Mouse (Mus musculus) midbrain, embryonic 16.5 days (tissue): Measurements from ENCODE around the gene Cadm1. TPM values are rescaled to one million over a fixed set of nuclear protein-coding genes. Genes with fewer than 3 reads are reported as not detected.

Experiments
- ATAC-seq: fragments of 200-750 bp; cut with Nextera tagmentation; 2 replicates; pipeline ENCODE4 v1.8.0; 2017; ENCODE audit warnings: moderate TSS enrichment
- H3K27ac ChIP-seq: fragments of 300-500 bp; sonication (generic); 2 replicates; pipeline ENCODE4 v1.5.1; 2014; ENCODE audit warnings: mild to moderate bottlenecking, low read length, mixed read lengths
- H3K27me3 ChIP-seq: fragments of 300-500 bp; sonication (generic); 2 replicates; pipeline ENCODE4 v1.6.1; 2014; ENCODE audit warnings: low read depth, low read length, mixed read lengths; ENCODE audit not compliant: control insufficient read depth, insufficient read depth
- H3K36me3 ChIP-seq: fragments of 300-500 bp; sonication (generic); 2 replicates; pipeline ENCODE4 v1.6.1; 2014; ENCODE audit warnings: mild to moderate bottlenecking, low read length, moderate library complexity, mixed read lengths; ENCODE audit not compliant: control insufficient read depth, insufficient read depth
- H3K4me1 ChIP-seq: fragments of 300-500 bp; sonication (generic); 2 replicates; pipeline ENCODE4 v1.6.1; 2014; ENCODE audit warnings: mild to moderate bottlenecking, low read length, mixed read lengths; ENCODE audit not compliant: control insufficient read depth, insufficient read depth
- H3K4me2 ChIP-seq: fragments of 300-500 bp; sonication (generic); 2 replicates; pipeline ENCODE4 v1.6.1; 2014; ENCODE audit warnings: mild to moderate bottlenecking, low read length, mixed read lengths
- H3K4me3 ChIP-seq: fragments of 300-500 bp; sonication (generic); 2 replicates; pipeline ENCODE4 v1.5.1; 2014; ENCODE audit warnings: low read depth, mild to moderate bottlenecking, low read length, moderate library complexity, mixed read lengths
- H3K9ac ChIP-seq: fragments of 300-500 bp; sonication (generic); 2 replicates; pipeline ENCODE4 v1.6.1; 2014; ENCODE audit warnings: low read depth, low read length, mixed read lengths
- H3K9me3 ChIP-seq: fragments of 300-500 bp; sonication (generic); replicated peaks from 2 replicates; pipeline ENCODE4 v1.6.1; 2014; ENCODE audit warnings: mild to moderate bottlenecking, low read length, mixed read lengths; ENCODE audit not compliant: control insufficient read depth, poor library complexity, severe bottlenecking
- WGBS: fragments of 180-500 bp; shearing (Covaris S2); extraction: QIAGEN DNeasy Blood & Tissue Kit; methylation state at CpG from one replicate; pipeline ENCODE4 v1.1.7; 2014; 5-methylcytosine and 5-hydroxymethylcytosine counted together
- polyA plus RNA-seq: library from polyadenylated mRNA; unstranded; fragments of >200 nt; fragmentation: Nextera tagmentation; extraction: Ambion mirVana; gene quantifications from 2 replicates; pipeline ENCODE4 v1.2.1, GENCODE M21; 2015

The Cadm1 gene
- polyA plus RNA-seq, 1 experiment from 2014 or later, result 332 TPM

GRCm38 (mm10) chr9:47608921-47609320 is 78.9 kb downstream of the Cadm1 start:
- no peaks in the 10 kb centered on the region for H3K36me3 ChIP-seq
- H3K9ac ChIP-seq, result no peak overlapping the region
- H3K27ac ChIP-seq, result peak overlapping the region; percentile 18; the same call in 1 of the 2 replicates
- no peak overlapping the region for H3K4me2 ChIP-seq
- H3K9me3 ChIP-seq, result no peaks in the 10 kb centered on the region
- peaks cover 31% of the 10 kb centered on the region for H3K4me1 ChIP-seq
- no peak for ATAC-seq
- WGBS, result 24% methylated on average over 6 of the region's 6 CpGs
- H3K4me3 ChIP-seq, result no peak overlapping the region
- no peaks in the 10 kb centered on the region for H3K27me3 ChIP-seq

- Histone ChIP-seq H3K4me2 (no peak overlapping the region), H3K27ac (no peak overlapping the region; the same call in 1 of the 2 replicates), H3K36me3 (no peaks in the 10 kb centered on the region), H3K9me3 (no peaks in the 10 kb centered on the region), H3K27me3 (no peaks in the 10 kb centered on the region), H3K4me3 (no peak overlapping the region), H3K4me1 (peaks cover 31% of the 10 kb centered on the region), H3K9ac (no peak overlapping the region)
- ATAC-seq, result no peak
- WGBS, result 26% methylated on average over 4 of the region's 4 CpGs
These were observed 79.5 kb downstream of the Cadm1 start for GRCm38 (mm10) chr9:47609443-47609842.

GRCm38 (mm10) chr9:47610316-47610715 is 80.3 kb downstream of the Cadm1 start:
- no peak overlapping the region for H3K4me2 ChIP-seq
- H3K9me3 ChIP-seq, result no peaks in the 10 kb centered on the region
- H3K36me3 ChIP-seq, result no peaks in the 10 kb centered on the region
- no peak overlapping the region for H3K27ac ChIP-seq
- peaks cover 31% of the 10 kb centered on the region for H3K4me1 ChIP-seq
- no peak overlapping the region for H3K9ac ChIP-seq
- H3K4me3 ChIP-seq, result no peak overlapping the region
- no peaks in the 10 kb centered on the region for H3K27me3 ChIP-seq
- 80% methylated on average over 11 of the region's 11 CpGs for WGBS
- ATAC-seq, result no peak

- Histone ChIP-seq H3K36me3 (no peaks in the 10 kb centered on the region), H3K27ac (no peak overlapping the region), H3K9ac (no peak overlapping the region), H3K4me3 (no peak overlapping the region), H3K4me2 (no peak overlapping the region), H3K4me1 (peaks cover 49% of the 10 kb centered on the region), H3K27me3 (no peaks in the 10 kb centered on the region), H3K9me3 (no peaks in the 10 kb centered on the region)
- WGBS, result 83% methylated on average over 13 of the region's 13 CpGs
- no peak for ATAC-seq
These were observed 83.0 kb downstream of the Cadm1 start for GRCm38 (mm10) chr9:47612894-47613412.

DNA sequence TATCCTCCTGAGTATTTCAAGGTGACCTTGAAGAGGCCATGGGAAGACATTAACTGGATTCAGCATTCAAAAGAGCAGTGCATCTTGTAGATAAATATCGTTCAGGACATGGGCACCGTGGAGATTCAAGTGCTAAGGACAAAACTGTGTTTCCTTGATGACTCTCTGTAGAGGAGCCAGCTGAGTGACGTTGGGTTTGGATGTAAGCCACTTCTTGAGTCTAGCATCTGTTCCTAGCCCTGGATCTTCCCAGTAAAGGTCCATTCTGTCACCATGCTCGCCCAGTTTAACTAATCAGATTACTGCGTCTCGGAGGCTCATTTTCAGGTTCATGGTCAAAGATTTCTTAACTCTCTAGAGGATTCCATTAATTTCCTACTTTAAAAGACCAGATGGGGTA is 85.1 kb downstream of the Cadm1 start:
- H3K27me3 ChIP-seq, result no peaks in the 10 kb centered on the region
- no peak for ATAC-seq
- H3K27ac ChIP-seq, result no peak overlapping the region
- peaks cover 39% of the 10 kb centered on the region for H3K4me1 ChIP-seq
- H3K4me2 ChIP-seq, result no peak overlapping the region
- H3K36me3 ChIP-seq, result no peaks in the 10 kb centered on the region
- H3K9ac ChIP-seq, result no peak overlapping the region
- WGBS, result 63% methylated on average over 6 of the region's 6 CpGs
- H3K4me3 ChIP-seq, result no peak overlapping the region
- H3K9me3 ChIP-seq, result no peaks in the 10 kb centered on the region

GRCm38 (mm10) chr9:47616391-47616790 is 86.4 kb downstream of the Cadm1 start:
- no peak overlapping the region for H3K4me3 ChIP-seq
- peaks cover 33% of the 10 kb centered on the region for H3K4me1 ChIP-seq
- ATAC-seq, result no peak
- no peak overlapping the region for H3K9ac ChIP-seq
- no peak overlapping the region for H3K4me2 ChIP-seq
- no peaks in the 10 kb centered on the region for H3K9me3 ChIP-seq
- no peaks in the 10 kb centered on the region for H3K36me3 ChIP-seq
- H3K27me3 ChIP-seq, result no peaks in the 10 kb centered on the region
- H3K27ac ChIP-seq, result no peak overlapping the region
- WGBS, result 68% methylated on average over 4 of the region's 4 CpGs

DNA sequence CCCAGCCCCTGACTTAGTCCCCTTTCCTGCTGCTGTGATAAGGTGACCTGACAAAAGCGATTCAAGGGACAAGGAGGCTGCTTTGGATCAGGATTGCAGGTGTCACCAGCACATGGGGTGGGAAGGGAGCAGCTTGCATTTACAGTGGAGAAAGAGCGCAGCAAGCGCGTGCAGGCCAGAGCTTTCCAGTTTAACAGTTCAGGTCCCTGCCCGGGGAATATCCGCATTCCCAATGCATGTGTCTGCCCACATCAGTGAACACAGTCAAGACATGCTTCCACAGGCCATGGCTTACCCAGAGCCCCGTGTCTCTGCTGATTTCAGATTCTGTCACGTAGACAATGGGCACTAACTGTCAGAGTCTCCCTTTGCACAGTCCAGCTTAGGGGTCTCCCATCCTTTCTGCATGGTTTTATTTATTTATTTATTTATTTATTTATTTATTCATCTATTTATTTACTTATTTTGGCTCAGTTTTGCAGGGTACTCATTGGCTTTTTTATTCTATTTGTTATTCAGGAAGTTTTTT is 89.6 kb downstream of the Cadm1 start:
- Histone ChIP-seq H3K4me2 (no peak overlapping the region), H3K4me3 (no peak overlapping the region), H3K9ac (no peak overlapping the region), H3K27me3 (no peaks in the 10 kb centered on the region), H3K9me3 (no peaks in the 10 kb centered on the region), H3K27ac (no peak overlapping the region), H3K36me3 (no peaks in the 10 kb centered on the region), H3K4me1 (peaks cover 31% of the 10 kb centered on the region)
- no peak for ATAC-seq
- WGBS, result 65% methylated on average over 8 of the region's 8 CpGs

- ATAC-seq, result no peak
- Histone ChIP-seq H3K27me3 (no peaks in the 10 kb centered on the region), H3K36me3 (no peaks in the 10 kb centered on the region), H3K4me2 (no peak overlapping the region), H3K27ac (no peak overlapping the region), H3K9ac (no peak overlapping the region), H3K4me3 (no peak overlapping the region), H3K9me3 (no peaks in the 10 kb centered on the region), H3K4me1 (peaks cover 5% of the 10 kb centered on the region; the same call in 1 of the 2 replicates)
- WGBS, result 63% methylated on average over 12 of the region's 12 CpGs
These were observed 93.8 kb downstream of the Cadm1 start for GRCm38 (mm10) chr9:47623447-47624445.
